Mouse (Mus musculus) midbrain, embryonic 16.5 days (tissue): Measurements from ENCODE around the gene Ndufa9. TPM values are rescaled to one million over a fixed set of nuclear protein-coding genes. Genes with fewer than 3 reads are reported as not detected.
A peak's percentile ranks its signal among the peaks of the same experiment; 100 is the strongest.

Source experiments
- ATAC-seq: fragments of 200-750 bp; cut with Nextera tagmentation; 2 replicates; pipeline ENCODE4 v1.8.0; 2017; ENCODE audit warnings: moderate TSS enrichment
- H3K27ac ChIP-seq: fragments of 300-500 bp; sonication (generic); 2 replicates; pipeline ENCODE4 v1.5.1; 2014; ENCODE audit warnings: mild to moderate bottlenecking, low read length, mixed read lengths
- H3K27me3 ChIP-seq: fragments of 300-500 bp; sonication (generic); 2 replicates; pipeline ENCODE4 v1.6.1; 2014; ENCODE audit warnings: low read depth, low read length, mixed read lengths; ENCODE audit not compliant: control insufficient read depth, insufficient read depth
- H3K36me3 ChIP-seq: fragments of 300-500 bp; sonication (generic); 2 replicates; pipeline ENCODE4 v1.6.1; 2014; ENCODE audit warnings: mild to moderate bottlenecking, low read length, moderate library complexity, mixed read lengths; ENCODE audit not compliant: control insufficient read depth, insufficient read depth
- H3K4me1 ChIP-seq: fragments of 300-500 bp; sonication (generic); 2 replicates; pipeline ENCODE4 v1.6.1; 2014; ENCODE audit warnings: mild to moderate bottlenecking, low read length, mixed read lengths; ENCODE audit not compliant: control insufficient read depth, insufficient read depth
- H3K4me2 ChIP-seq: fragments of 300-500 bp; sonication (generic); 2 replicates; pipeline ENCODE4 v1.6.1; 2014; ENCODE audit warnings: mild to moderate bottlenecking, low read length, mixed read lengths
- H3K4me3 ChIP-seq: fragments of 300-500 bp; sonication (generic); 2 replicates; pipeline ENCODE4 v1.5.1; 2014; ENCODE audit warnings: low read depth, mild to moderate bottlenecking, low read length, moderate library complexity, mixed read lengths
- H3K9ac ChIP-seq: fragments of 300-500 bp; sonication (generic); 2 replicates; pipeline ENCODE4 v1.6.1; 2014; ENCODE audit warnings: low read depth, low read length, mixed read lengths
- H3K9me3 ChIP-seq: fragments of 300-500 bp; sonication (generic); replicated peaks from 2 replicates; pipeline ENCODE4 v1.6.1; 2014; ENCODE audit warnings: mild to moderate bottlenecking, low read length, mixed read lengths; ENCODE audit not compliant: control insufficient read depth, poor library complexity, severe bottlenecking
- WGBS: fragments of 180-500 bp; shearing (Covaris S2); extraction: QIAGEN DNeasy Blood & Tissue Kit; methylation state at CpG from one replicate; pipeline ENCODE4 v1.1.7; 2014; 5-methylcytosine and 5-hydroxymethylcytosine counted together
- polyA plus RNA-seq: library from polyadenylated mRNA; unstranded; fragments of >200 nt; fragmentation: Nextera tagmentation; extraction: Ambion mirVana; gene quantifications from 2 replicates; pipeline ENCODE4 v1.2.1, GENCODE M21; 2015

Ndufa9 gene
- polyA plus RNA-seq, 1 experiment from 2014 or later = 185 TPM

DNA sequence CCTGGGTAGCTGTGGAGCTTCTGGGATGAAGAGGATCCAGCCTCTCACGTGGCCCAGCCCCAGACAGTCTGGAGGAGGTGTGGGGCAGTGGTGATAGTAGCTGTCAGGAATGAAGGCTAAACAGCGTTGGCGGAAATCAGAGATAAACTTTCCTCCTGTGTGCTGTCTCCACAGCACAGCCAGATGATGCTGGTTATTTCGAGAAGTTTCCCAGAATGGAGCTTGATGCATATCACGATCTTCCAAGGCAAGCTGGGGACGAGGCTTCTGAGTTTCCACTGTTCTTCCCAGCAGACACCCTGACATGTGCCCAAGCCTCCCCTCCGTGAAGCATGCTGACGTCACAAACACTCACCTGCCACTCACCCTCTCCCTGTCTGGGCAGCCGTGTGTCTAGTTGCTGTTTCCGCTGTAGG lies 65.3 kb downstream of the Ndufa9 start:
- H3K36me3 ChIP-seq = no peaks in the 10 kb centered on the region
- H3K4me1 ChIP-seq = no peaks in the 10 kb centered on the region
- H3K9me3 ChIP-seq = no peaks in the 10 kb centered on the region
- no peak overlapping the region for H3K4me3 ChIP-seq
- no peaks in the 10 kb centered on the region for H3K27me3 ChIP-seq
- H3K9ac ChIP-seq = no peak overlapping the region
- 80% methylated on average over 10 of the region's 10 CpGs for WGBS
- no peak overlapping the region for H3K4me2 ChIP-seq
- H3K27ac ChIP-seq = no peak overlapping the region
- no peak for ATAC-seq

DNA sequence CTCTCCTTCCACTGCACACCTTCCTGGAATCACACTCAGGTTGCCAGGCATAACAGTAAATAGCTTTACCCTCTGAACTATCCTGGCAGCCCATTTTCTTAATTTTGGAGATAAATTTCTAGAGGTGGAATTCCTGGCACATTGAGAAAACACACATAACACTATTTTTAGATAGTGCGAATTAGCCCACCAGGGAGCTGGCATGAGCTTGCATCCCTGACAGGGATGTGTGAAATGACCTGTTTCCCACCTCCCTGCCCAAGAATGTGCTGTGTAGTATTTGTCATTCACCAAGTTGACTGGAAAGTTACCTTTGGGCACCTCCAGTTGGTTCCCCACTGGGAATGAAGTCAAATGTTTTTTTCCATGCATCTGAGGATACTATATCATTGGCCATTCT lies 65.9 kb downstream of the Ndufa9 start:
- ATAC-seq = no peak
- H3K27me3 ChIP-seq = no peaks in the 10 kb centered on the region
- no peaks in the 10 kb centered on the region for H3K36me3 ChIP-seq
- H3K4me3 ChIP-seq = no peak overlapping the region
- H3K27ac ChIP-seq = no peak overlapping the region
- H3K9me3 ChIP-seq = no peaks in the 10 kb centered on the region
- H3K9ac ChIP-seq = no peak overlapping the region
- WGBS = 91% methylated on average over 1 of the region's 1 CpGs
- no peak overlapping the region for H3K4me2 ChIP-seq
- no peaks in the 10 kb centered on the region for H3K4me1 ChIP-seq

DNA sequence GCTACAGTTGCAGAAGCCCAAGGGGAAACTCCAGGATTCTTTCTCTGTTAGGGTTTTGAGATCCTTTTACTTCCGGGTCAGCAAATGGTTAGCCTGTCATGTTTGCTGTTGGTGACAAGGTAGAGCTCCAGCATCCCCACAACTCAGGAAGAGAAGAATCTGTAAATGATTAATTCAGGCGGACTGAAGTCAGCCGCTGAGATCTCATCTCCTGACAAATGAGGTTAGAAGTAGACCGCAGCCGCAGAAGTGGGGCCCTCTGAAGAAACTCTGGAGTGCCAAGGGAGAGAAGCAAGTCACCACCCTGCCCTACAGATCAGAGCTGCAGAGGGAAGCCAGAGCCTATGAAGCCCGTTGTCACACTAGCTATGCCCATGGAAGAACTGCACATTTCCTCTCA lies 71.0 kb downstream of the Ndufa9 start:
- no peak overlapping the region for H3K27ac ChIP-seq
- no peak overlapping the region for H3K4me2 ChIP-seq
- H3K4me3 ChIP-seq = no peak overlapping the region
- no peaks in the 10 kb centered on the region for H3K9me3 ChIP-seq
- H3K36me3 ChIP-seq = no peaks in the 10 kb centered on the region
- no peak for ATAC-seq
- WGBS = 85% methylated on average over 6 of the region's 6 CpGs
- H3K9ac ChIP-seq = no peak overlapping the region
- H3K27me3 ChIP-seq = no peaks in the 10 kb centered on the region
- no peaks in the 10 kb centered on the region for H3K4me1 ChIP-seq

DNA sequence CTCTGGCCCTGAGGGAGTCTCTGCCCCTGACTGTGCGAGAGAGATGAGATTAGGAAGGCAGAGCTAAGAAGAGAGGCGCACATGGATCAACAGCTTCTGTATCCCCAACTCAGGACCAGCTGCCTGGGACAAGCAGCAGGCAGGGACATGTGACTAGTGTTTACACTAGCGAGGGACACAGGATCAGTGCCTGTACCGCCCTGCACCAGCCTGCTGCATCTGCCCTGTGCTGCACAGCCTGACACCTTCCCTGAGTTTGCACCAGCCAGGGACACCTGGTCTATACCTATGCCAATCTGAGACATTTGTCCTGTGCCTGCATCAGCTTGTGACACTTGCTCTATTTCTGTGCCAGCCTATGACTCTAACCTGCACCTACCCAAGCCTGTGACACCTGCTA lies 75.1 kb downstream of the Ndufa9 start:
- no peaks in the 10 kb centered on the region for H3K27me3 ChIP-seq
- H3K27ac ChIP-seq = no peak overlapping the region
- ATAC-seq = peak; percentile 54; the same call in 1 of the 2 replicates
- WGBS = 63% methylated on average over 4 of the region's 4 CpGs
- peaks cover 4% of the 10 kb centered on the region; the same call in 1 of the 2 replicates for H3K4me1 ChIP-seq
- no peak overlapping the region for H3K4me3 ChIP-seq
- no peak overlapping the region for H3K4me2 ChIP-seq
- no peak overlapping the region for H3K9ac ChIP-seq
- H3K36me3 ChIP-seq = no peaks in the 10 kb centered on the region
- no peaks in the 10 kb centered on the region for H3K9me3 ChIP-seq

DNA sequence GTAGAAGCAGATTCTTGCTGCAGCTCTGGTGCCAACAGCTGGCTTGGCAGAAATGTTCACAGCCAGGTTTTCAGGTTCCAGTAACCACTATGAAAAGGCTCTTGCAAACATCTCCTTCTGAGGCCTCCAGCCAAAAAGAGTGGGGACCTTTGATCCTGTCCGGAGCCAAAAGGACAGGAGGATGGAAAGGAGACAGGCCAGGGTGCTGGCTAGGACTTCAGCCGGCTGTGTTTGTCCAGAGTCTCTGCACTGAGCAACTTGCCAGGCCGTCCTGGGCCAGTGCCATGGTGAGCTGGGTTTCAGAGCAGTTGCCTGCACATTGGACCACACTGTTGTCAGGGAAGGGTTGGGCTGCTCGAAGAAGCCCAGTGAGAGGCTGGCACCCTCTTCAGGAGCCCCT lies 76.6 kb downstream of the Ndufa9 start:
- no peak for ATAC-seq

More for the DNA sequence above, 76.6 kb downstream of the Ndufa9 start:
- no peak overlapping the region for H3K4me3 ChIP-seq
- H3K27ac ChIP-seq = no peak overlapping the region
- H3K9me3 ChIP-seq = no peaks in the 10 kb centered on the region
- no peaks in the 10 kb centered on the region for H3K36me3 ChIP-seq
- 67% methylated on average over 4 of the region's 4 CpGs for WGBS
- H3K4me1 ChIP-seq = peaks cover 19% of the 10 kb centered on the region
- no peak overlapping the region for H3K9ac ChIP-seq
- no peak overlapping the region for H3K4me2 ChIP-seq
- no peaks in the 10 kb centered on the region for H3K27me3 ChIP-seq

Other genes with a start within 250 kb of the Ndufa9 start
- gene Kcna1, start 202.8 kb downstream of the Ndufa9 start, polyA plus RNA-seq = 1.2 and 1.4 TPM in 2 replicates
- gene Kcna6, start 108.5 kb downstream of the Ndufa9 start, polyA plus RNA-seq = 22.7 and 28.8 TPM in 2 replicates
- gene Akap3, start 4.0 kb upstream of the Ndufa9 start, polyA plus RNA-seq = 0.09 and 0.14 TPM in 2 replicates
- gene Dyrk4, start 72.7 kb upstream of the Ndufa9 start, polyA plus RNA-seq = not detected in 2 replicates
- gene Rad51ap1, start 90.5 kb upstream of the Ndufa9 start, polyA plus RNA-seq = 13.3 and 14.5 TPM in 2 replicates
- gene D6Wsu163e, start 90.8 kb upstream of the Ndufa9 start, polyA plus RNA-seq = 31.8 and 36.2 TPM in 2 replicates
- gene Fgf6, start 166.4 kb upstream of the Ndufa9 start, polyA plus RNA-seq = not detected in 2 replicates
- gene Fgf23, start 223.8 kb upstream of the Ndufa9 start, polyA plus RNA-seq = 0.26 and 0.39 TPM in 2 replicates